Mouse (Mus musculus): ENCODE measurements around the gene Ccnf. TPM values are rescaled to one million over a fixed set of nuclear protein-coding genes. Genes with fewer than 3 reads are reported as not detected.
A peak's percentile ranks its signal among the peaks of the same experiment; 100 is the strongest.

Gene Ccnf
- total and polyA plus RNA-seq, 3 experiments = 65.1 to 87.0 (median 73.4) TPM

DNA sequence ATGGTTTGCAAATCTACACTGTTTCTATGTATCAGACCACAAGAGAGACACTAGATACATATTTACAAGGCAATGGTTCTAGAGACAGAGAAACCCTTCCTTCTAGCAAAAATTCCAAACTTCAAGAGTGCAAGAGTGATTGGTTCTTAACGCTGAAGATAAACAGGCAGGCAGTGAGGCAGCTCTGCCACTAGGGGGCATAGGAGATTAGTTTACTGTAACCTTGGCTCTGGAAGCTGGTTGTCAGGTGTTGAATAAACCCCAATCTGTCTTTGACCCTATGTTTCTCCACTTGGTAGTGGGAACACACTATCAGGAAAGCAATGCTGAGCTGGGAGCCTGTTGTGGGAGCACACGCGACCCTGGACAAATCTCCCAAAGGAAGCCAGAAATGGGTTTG lies 77.9 kb downstream of the Ccnf start:
- DNase-seq (ENCODE audit: low spot score) (no peak), ATAC-seq (ENCODE audit: extremely low read depth, insufficient number of reproducible peaks, low FRiP score, poor library complexity, severe bottlenecking) (no peak)
- Histone ChIP-seq H3K27me3 (ENCODE audit: insufficient read depth, low read length) (no peaks in the 10 kb centered on the region), H3K4me1 (ENCODE audit: insufficient read depth, low read depth, low read length) (peaks cover 47% of the 10 kb centered on the region), H3K9me3 (replicated peaks) (no peaks in the 10 kb centered on the region), H3K4me3 (ENCODE audit: low read depth, low read length) (no peak overlapping the region), H3K36me3 (replicated peaks) (peaks cover 28% of the 10 kb centered on the region)
- TF ChIP-seq GATA2 (IDR thresholded peaks at IDR 0.05; ENCODE audit: borderline replicate concordance, low read depth, low read length) = no peak
- TF ChIP-seq POLR2AphosphoS5 (IDR thresholded peaks at IDR 0.05; ENCODE audit: insufficient replicate concordance, low read depth, low read length) = no peak
- TF ChIP-seq GATA1 (IDR thresholded peaks at IDR 0.05; ENCODE audit: borderline replicate concordance, low read length) = no peak
- TF ChIP-seq CTCF (IDR thresholded peaks at IDR 0.05; ENCODE audit: low read depth, low read length) = peak; percentile 95
- TF ChIP-seq TAL1 (conservative IDR thresholded peaks at IDR 0.05; ENCODE audit: low read depth, low read length) = no peak

Other genes with a start within 250 kb of the Ccnf start
- gene Prss27, start 213.3 kb downstream of the Ccnf start, total RNA-seq (2014; fragmentation: Nextera tagmentation) = not detected in 2 replicates
- not detected in 2 replicates for gene Prss27, start 213.3 kb downstream of the Ccnf start, total RNA-seq (2017)
- gene Prss27, start 213.3 kb downstream of the Ccnf start, polyA plus RNA-seq (2012) = not detected in 2 replicates
- gene Kctd5, start 178.0 kb downstream of the Ccnf start, total RNA-seq (2014; fragmentation: Nextera tagmentation) = 16.9 and 17.1 TPM in 2 replicates
- 15.9 and 16.7 TPM in 2 replicates for gene Kctd5, start 178.0 kb downstream of the Ccnf start, total RNA-seq (2017)
- 17.3 and 23.4 TPM in 2 replicates for gene Kctd5, start 178.0 kb downstream of the Ccnf start, polyA plus RNA-seq (2012)
- 58.6 and 58.8 TPM in 2 replicates for gene Pdpk1, start 100.6 kb downstream of the Ccnf start, total RNA-seq (2014; fragmentation: Nextera tagmentation)
- 48.3 and 63.3 TPM in 2 replicates for gene Pdpk1, start 100.6 kb downstream of the Ccnf start, total RNA-seq (2017)
- 27.0 and 47.8 TPM in 2 replicates for gene Pdpk1, start 100.6 kb downstream of the Ccnf start, polyA plus RNA-seq (2012)
- 7.2 and 18.7 TPM in 2 replicates for gene Amdhd2, start 87.7 kb downstream of the Ccnf start, total RNA-seq (2014; fragmentation: Nextera tagmentation)
- gene Amdhd2, start 87.7 kb downstream of the Ccnf start, total RNA-seq (2017) = 60.2 and 66.4 TPM in 2 replicates
- gene Amdhd2, start 87.7 kb downstream of the Ccnf start, polyA plus RNA-seq (2012) = 44.1 and 45.3 TPM in 2 replicates
- gene Atp6v0c, start 81.8 kb downstream of the Ccnf start, total RNA-seq (2014; fragmentation: Nextera tagmentation) = 126 and 189 TPM in 2 replicates
- 61.1 and 65.5 TPM in 2 replicates for gene Atp6v0c, start 81.8 kb downstream of the Ccnf start, total RNA-seq (2017)
- gene Atp6v0c, start 81.8 kb downstream of the Ccnf start, polyA plus RNA-seq (2012) = 209 and 285 TPM in 2 replicates
- 94.0 and 120 TPM in 2 replicates for gene Tbc1d24, start 45.9 kb downstream of the Ccnf start, total RNA-seq (2014; fragmentation: Nextera tagmentation)
- 57.9 and 59.1 TPM in 2 replicates for gene Tbc1d24, start 45.9 kb downstream of the Ccnf start, total RNA-seq (2017)
- gene Tbc1d24, start 45.9 kb downstream of the Ccnf start, polyA plus RNA-seq (2012) = 14.6 and 23.4 TPM in 2 replicates
- 3.8 and 3.9 TPM in 2 replicates for gene Ntn3, start 42.0 kb downstream of the Ccnf start, total RNA-seq (2014; fragmentation: Nextera tagmentation)
- 1.5 and 2.1 TPM in 2 replicates for gene Ntn3, start 42.0 kb downstream of the Ccnf start, total RNA-seq (2017)
- gene Ntn3, start 42.0 kb downstream of the Ccnf start, polyA plus RNA-seq (2012) = 1.6 and 1.8 TPM in 2 replicates
- 22.8 and 41.7 TPM in 2 replicates for gene Tedc2, start 30.6 kb downstream of the Ccnf start, total RNA-seq (2014; fragmentation: Nextera tagmentation)
- 38.3 and 46.5 TPM in 2 replicates for gene Tedc2, start 30.6 kb downstream of the Ccnf start, total RNA-seq (2017)
- 47.0 and 55.1 TPM in 2 replicates for gene Tedc2, start 30.6 kb downstream of the Ccnf start, polyA plus RNA-seq (2012)
- not detected in 2 replicates for gene Abca17, start 99.6 kb upstream of the Ccnf start, total RNA-seq (2014; fragmentation: Nextera tagmentation)
- gene Abca17, start 99.6 kb upstream of the Ccnf start, total RNA-seq (2017) = under 0.01 and 0.12 TPM in 2 replicates
- not detected in 2 replicates for gene Abca17, start 99.6 kb upstream of the Ccnf start, polyA plus RNA-seq (2012)
- gene Abca3, start 100.5 kb upstream of the Ccnf start, total RNA-seq (2014; fragmentation: Nextera tagmentation) = 65.4 and 68.9 TPM in 2 replicates
- 22.1 and 24.0 TPM in 2 replicates for gene Abca3, start 100.5 kb upstream of the Ccnf start, total RNA-seq (2017)
- gene Abca3, start 100.5 kb upstream of the Ccnf start, polyA plus RNA-seq (2012) = 29.2 and 29.5 TPM in 2 replicates
- gene Rnps1, start 163.1 kb upstream of the Ccnf start, total RNA-seq (2014; fragmentation: Nextera tagmentation) = 121 and 123 TPM in 2 replicates
- 152 and 177 TPM in 2 replicates for gene Rnps1, start 163.1 kb upstream of the Ccnf start, total RNA-seq (2017)
- 428 and 563 TPM in 2 replicates for gene Rnps1, start 163.1 kb upstream of the Ccnf start, polyA plus RNA-seq (2012)
- 53.1 and 65.7 TPM in 2 replicates for gene Eci1, start 175.2 kb upstream of the Ccnf start, total RNA-seq (2014; fragmentation: Nextera tagmentation)
- 39.4 and 45.4 TPM in 2 replicates for gene Eci1, start 175.2 kb upstream of the Ccnf start, total RNA-seq (2017)
- 40.9 and 52.2 TPM in 2 replicates for gene Eci1, start 175.2 kb upstream of the Ccnf start, polyA plus RNA-seq (2012)
- gene Dnase1l2, start 191.6 kb upstream of the Ccnf start, total RNA-seq (2014; fragmentation: Nextera tagmentation) = 0.73 and 1.3 TPM in 2 replicates
- 1.7 and 2.3 TPM in 2 replicates for gene Dnase1l2, start 191.6 kb upstream of the Ccnf start, total RNA-seq (2017)
- gene Dnase1l2, start 191.6 kb upstream of the Ccnf start, polyA plus RNA-seq (2012) = 0.05 and 0.18 TPM in 2 replicates
- gene E4f1, start 218.8 kb upstream of the Ccnf start, total RNA-seq (2014; fragmentation: Nextera tagmentation) = 21.7 and 37.2 TPM in 2 replicates
- gene E4f1, start 218.8 kb upstream of the Ccnf start, total RNA-seq (2017) = 17.4 and 18.4 TPM in 2 replicates
- gene E4f1, start 218.8 kb upstream of the Ccnf start, polyA plus RNA-seq (2012) = 17.1 and 19.7 TPM in 2 replicates
- gene Pgp, start 218.9 kb upstream of the Ccnf start, total RNA-seq (2014; fragmentation: Nextera tagmentation) = 17.8 and 19.6 TPM in 2 replicates
- 13.3 and 13.9 TPM in 2 replicates for gene Pgp, start 218.9 kb upstream of the Ccnf start, total RNA-seq (2017)
- 58.3 and 69.2 TPM in 2 replicates for gene Pgp, start 218.9 kb upstream of the Ccnf start, polyA plus RNA-seq (2012)
- not detected in 2 replicates for gene Bricd5, start 222.4 kb upstream of the Ccnf start, total RNA-seq (2014; fragmentation: Nextera tagmentation)
- 0.33 and 0.58 TPM in 2 replicates for gene Bricd5, start 222.4 kb upstream of the Ccnf start, total RNA-seq (2017)
- 0.23 and 0.27 TPM in 2 replicates for gene Bricd5, start 222.4 kb upstream of the Ccnf start, polyA plus RNA-seq (2012)
- gene Mlst8, start 227.6 kb upstream of the Ccnf start, total RNA-seq (2014; fragmentation: Nextera tagmentation) = 5.2 and 7.0 TPM in 2 replicates
- 17.2 and 19.7 TPM in 2 replicates for gene Mlst8, start 227.6 kb upstream of the Ccnf start, total RNA-seq (2017)
- gene Mlst8, start 227.6 kb upstream of the Ccnf start, polyA plus RNA-seq (2012) = 6.4 and 7.1 TPM in 2 replicates
- gene Caskin1, start 237.1 kb upstream of the Ccnf start, total RNA-seq (2014; fragmentation: Nextera tagmentation) = not detected in 2 replicates
- gene Caskin1, start 237.1 kb upstream of the Ccnf start, total RNA-seq (2017) = 0.11 and 0.29 TPM in 2 replicates
- gene Caskin1, start 237.1 kb upstream of the Ccnf start, polyA plus RNA-seq (2012) = not detected in 2 replicates

Measured in G1E (cell line).